Mouse (Mus musculus): ENCODE data around the gene Gm10338. TPM values are rescaled to one million over a fixed set of nuclear protein-coding genes. Genes with fewer than 3 reads are reported as not detected.
A peak's percentile ranks its signal among the peaks of the same experiment; 100 is the strongest.
"Not testable (repeated sequence)": the region's sequence is repeated elsewhere in the genome, so short reads cannot be mapped to it uniquely, and the experiment has no call there.

Gene Gm10338
- not detected in 2 replicates for polyA plus RNA-seq (2015; fragmentation: Nextera tagmentation; extraction: Ambion mirVana)

DNA sequence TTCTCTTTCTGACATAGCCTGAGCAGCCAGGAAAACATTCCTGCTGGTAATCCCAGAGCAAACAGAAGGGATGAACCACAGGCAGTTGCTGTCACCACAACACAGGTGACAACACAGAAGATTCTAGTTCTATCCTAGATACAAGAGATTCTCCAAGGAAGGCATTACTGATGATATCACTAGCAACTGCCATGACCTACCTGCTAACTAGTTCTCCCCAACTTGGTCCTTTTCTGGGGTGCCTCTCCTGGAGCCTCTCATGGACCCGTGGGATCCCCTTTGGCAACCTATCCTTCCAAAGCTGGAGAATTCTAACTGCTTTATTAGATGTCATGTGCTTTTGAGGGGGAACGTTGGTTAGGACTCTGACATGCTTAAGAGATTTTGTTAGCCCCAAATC lies at the start of gene Gm10338:
Gene Gm10338 (minus strand): TSS at position 101 of the 400 bp plus-strand sequence.
- no CpG with 5 or more reads among the region's 2 CpGs for WGBS
- ATAC-seq (ENCODE audit: borderline replicate concordance, extremely low read depth, low FRiP score, low TSS enrichment); H3K4me2 ChIP-seq; H3K27ac ChIP-seq; H3K9me3 ChIP-seq; H3K36me3 ChIP-seq; H3K9ac ChIP-seq; H3K4me3 ChIP-seq; H3K27me3 ChIP-seq; H3K4me1 ChIP-seq: not testable (repeated sequence)

DNA sequence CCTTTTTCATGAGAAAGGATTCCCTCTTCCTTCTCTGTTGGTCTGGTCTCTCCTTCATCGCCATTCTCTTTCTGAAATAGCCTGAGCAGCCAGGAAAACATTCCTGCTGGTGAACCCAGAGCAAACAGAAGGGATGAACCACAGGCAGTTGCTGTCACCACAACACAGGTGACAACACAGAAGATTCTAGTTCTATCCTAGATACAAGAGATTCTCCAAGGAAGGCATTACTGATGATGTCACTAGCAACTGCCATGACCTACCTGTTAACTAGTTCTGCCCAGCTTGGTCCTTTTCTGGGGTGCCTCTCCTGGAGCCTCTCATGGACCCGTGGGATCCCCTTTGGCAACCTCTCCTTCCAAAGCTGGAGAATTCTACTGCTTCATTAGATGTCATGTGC lies 48.5 kb upstream of the Gm10338 start, which contains the start of gene Gm10128:
Gene Gm10128 (minus strand): TSS at position 101 of the 400 bp plus-strand sequence.
- not testable (repeated sequence) for ATAC-seq (ENCODE audit: borderline replicate concordance, extremely low read depth, low FRiP score, low TSS enrichment)

DNA sequence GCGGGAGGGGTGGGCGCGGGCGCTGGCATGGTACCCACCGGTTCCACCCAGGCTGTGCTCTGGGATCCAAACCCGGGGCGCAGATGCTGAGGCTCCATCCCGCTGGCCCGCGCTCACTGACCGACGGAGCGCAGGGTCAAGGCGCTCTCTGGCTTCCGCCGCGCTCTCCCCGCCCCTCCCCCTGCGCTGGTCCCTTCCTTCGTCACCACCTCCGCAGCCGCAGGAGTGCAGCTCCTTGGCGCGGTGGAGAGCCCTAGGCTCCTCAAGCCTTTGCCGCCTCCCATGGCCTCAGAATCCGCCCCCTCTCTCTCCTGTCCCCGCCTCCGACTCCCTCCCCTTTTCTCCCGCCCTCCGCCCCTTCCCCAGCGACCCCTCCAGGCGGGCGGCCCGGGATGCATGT lies 27.0 kb downstream of the Gm10338 start, which contains the start of gene Gm3558:
Gene Gm3558 (minus strand): TSS at position 185 of the 400 bp plus-strand sequence.
- H3K9me3 ChIP-seq; H3K4me1 ChIP-seq; H3K27ac ChIP-seq; H3K36me3 ChIP-seq; H3K27me3 ChIP-seq; H3K9ac ChIP-seq; ATAC-seq (ENCODE audit: borderline replicate concordance, extremely low read depth, low FRiP score, low TSS enrichment): not testable (repeated sequence)
- peak within 1 kb of the TSS; percentile 71 for H3K4me2 ChIP-seq
- peak within 1 kb of the TSS; percentile 38 for H3K4me3 ChIP-seq
- 0% methylated on average over 4 of the region's 34 CpGs for WGBS

More for the DNA sequence above, 48.5 kb upstream of the Gm10338 start, which contains the start of gene Gm10128:
- not testable (repeated sequence) for H3K9ac ChIP-seq, H3K4me2 ChIP-seq, H3K27me3 ChIP-seq, H3K9me3 ChIP-seq, H3K4me1 ChIP-seq, H3K27ac ChIP-seq, H3K36me3 ChIP-seq, H3K4me3 ChIP-seq
- WGBS, result no CpG with 5 or more reads among the region's 2 CpGs

DNA sequence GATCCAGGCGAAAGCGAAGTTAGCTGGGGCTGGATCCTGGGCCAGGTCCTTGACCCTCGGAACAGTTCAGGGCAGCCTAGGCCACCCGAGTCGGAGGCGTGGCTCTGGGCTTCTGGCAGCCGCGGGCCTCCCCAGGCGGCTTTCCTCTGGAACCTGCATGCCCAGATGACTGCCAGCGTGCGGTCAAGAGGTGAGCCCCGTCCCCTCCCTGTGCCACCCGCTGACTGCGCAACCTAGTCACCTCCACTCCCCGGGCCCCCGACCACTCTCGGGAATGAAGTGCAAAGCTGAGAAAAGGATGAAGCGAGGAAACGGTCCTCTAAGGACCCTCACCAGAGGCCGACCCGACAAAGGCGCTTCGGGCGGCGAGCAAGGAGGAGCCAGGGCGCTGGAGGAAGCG lies 27.5 kb downstream of the Gm10338 start:
- H3K9me3 ChIP-seq; H3K27me3 ChIP-seq; H3K9ac ChIP-seq; H3K27ac ChIP-seq; H3K4me1 ChIP-seq; ATAC-seq (ENCODE audit: borderline replicate concordance, extremely low read depth, low FRiP score, low TSS enrichment); H3K36me3 ChIP-seq: not testable (repeated sequence)
- Histone ChIP-seq H3K4me2 (peak overlapping the region; percentile 71), H3K4me3 (peak overlapping the region; percentile 38)
- WGBS, result 1% methylated on average over 21 of the region's 27 CpGs

DNA sequence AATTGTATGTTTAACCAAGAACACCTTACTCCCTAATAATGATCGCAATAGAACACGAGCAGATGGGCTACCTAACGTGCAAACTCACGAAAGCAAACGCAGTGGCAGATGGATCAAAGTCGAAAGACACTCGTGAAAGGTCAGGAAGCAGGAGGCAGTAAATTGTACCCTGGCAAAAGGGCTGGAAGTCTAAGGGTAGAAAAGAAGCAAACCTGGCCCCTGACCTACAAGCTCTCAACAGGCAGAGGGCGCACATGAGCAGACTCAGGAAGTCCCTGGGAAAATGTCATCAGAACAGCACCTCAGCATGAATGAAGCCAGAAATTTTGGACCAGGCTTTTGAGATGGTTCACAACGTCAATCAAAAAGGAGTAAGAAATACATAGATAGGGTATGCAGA lies 28.1 kb downstream of the Gm10338 start:
- H3K36me3 ChIP-seq; ATAC-seq (ENCODE audit: borderline replicate concordance, extremely low read depth, low FRiP score, low TSS enrichment); H3K27me3 ChIP-seq; H3K9ac ChIP-seq; H3K4me2 ChIP-seq; H3K9me3 ChIP-seq; H3K4me1 ChIP-seq; H3K27ac ChIP-seq; H3K4me3 ChIP-seq: not testable (repeated sequence)
- WGBS, result 9% methylated on average over 8 of the region's 9 CpGs

Other genes with a start within 250 kb of the Gm10338 start
- not detected in 2 replicates for gene Gm8374, start 230.5 kb downstream of the Gm10338 start, polyA plus RNA-seq (2015; fragmentation: Nextera tagmentation; extraction: Ambion mirVana)
- not detected in 2 replicates for gene Gm3755, start 144.7 kb downstream of the Gm10338 start, polyA plus RNA-seq (2015; fragmentation: Nextera tagmentation; extraction: Ambion mirVana)
- 0.23 and 0.30 TPM in 2 replicates for gene Gm3752, start 111.8 kb downstream of the Gm10338 start, polyA plus RNA-seq (2015; fragmentation: Nextera tagmentation; extraction: Ambion mirVana)
- gene Gm3558, start 27.0 kb downstream of the Gm10338 start, polyA plus RNA-seq (2015; fragmentation: Nextera tagmentation; extraction: Ambion mirVana), result 0.15 and 0.31 TPM in 2 replicates
- not detected in 2 replicates for gene Gm10128, start 48.4 kb upstream of the Gm10338 start, polyA plus RNA-seq (2015; fragmentation: Nextera tagmentation; extraction: Ambion mirVana)
- not detected in 2 replicates for gene Gm26661, start 196.0 kb upstream of the Gm10338 start, polyA plus RNA-seq (2015; fragmentation: Nextera tagmentation; extraction: Ambion mirVana)
- 13.8 and 14.8 TPM in 2 replicates for gene Flnb, start 222.4 kb upstream of the Gm10338 start, polyA plus RNA-seq (2015; fragmentation: Nextera tagmentation; extraction: Ambion mirVana)

Data from lung, embryonic 15.5 days (tissue).